Mouse (Mus musculus) liver, adult 2 months (tissue): ENCODE results near the gene Dguok.

ENCODE experiments used
- CTCF ChIP-seq: fragments of 200-500 bp; IDR thresholded peaks from 2 replicates; pipeline ENCODE4 v1.5.1; 2011; ENCODE audit warnings: low read depth, low read length, control low read depth
- POLR2A ChIP-seq: fragments of 200-500 bp; IDR thresholded peaks from 2 replicates; pipeline ENCODE4 v1.6.1; 2011; ENCODE audit warnings: low read length, control low read depth; ENCODE audit not compliant: insufficient read depth; ENCODE audit errors: extremely low read depth

GRCm38 (mm10) chr6:83490622-83491021 lies 16.1 kb downstream of the Dguok start:
- TF ChIP-seq CTCF (no peak), POLR2A (no peak)
